Mouse (Mus musculus): Measurements from ENCODE around the gene Vps37d. TPM values are rescaled to one million over a fixed set of nuclear protein-coding genes. Genes with fewer than 3 reads are reported as not detected.
A peak's percentile ranks its signal among the peaks of the same experiment; 100 is the strongest.

Vps37d gene
- polyA plus RNA-seq, 1 experiment from 2014 or later, result 17.8 TPM

GRCm38 (mm10) chr5:135044575-135044974 lies 33.5 kb downstream of the Vps37d start:
- Histone ChIP-seq H3K4me3 (no peak overlapping the region), H3K27ac (no peak overlapping the region), H3K4me1 (peaks cover 11% of the 10 kb centered on the region), H3K9ac (no peak overlapping the region), H3K27me3 (no peaks in the 10 kb centered on the region), H3K36me3 (peaks cover 65% of the 10 kb centered on the region), H3K4me2 (no peak overlapping the region), H3K9me3 (no peaks in the 10 kb centered on the region)
- 94% methylated on average over 3 of the region's 3 CpGs for WGBS
- no peak for ATAC-seq (ENCODE audit: insufficient number of reproducible peaks, insufficient read depth, low FRiP score, low TSS enrichment, low read depth)

GRCm38 (mm10) chr5:135042105-135042788 lies 35.8 kb downstream of the Vps37d start:
- no peak for ATAC-seq (ENCODE audit: insufficient number of reproducible peaks, insufficient read depth, low FRiP score, low TSS enrichment, low read depth)

GRCm38 (mm10) chr5:135040777-135041176 lies 37.3 kb downstream of the Vps37d start:
- Histone ChIP-seq H3K9ac (no peak overlapping the region), H3K27ac (no peak overlapping the region), H3K4me1 (peaks cover 12% of the 10 kb centered on the region), H3K36me3 (peaks cover 67% of the 10 kb centered on the region), H3K9me3 (no peaks in the 10 kb centered on the region), H3K4me3 (no peak overlapping the region), H3K27me3 (no peaks in the 10 kb centered on the region), H3K4me2 (no peak overlapping the region)
- WGBS, result 76% methylated on average over 11 of the region's 11 CpGs
- no peak for ATAC-seq (ENCODE audit: insufficient number of reproducible peaks, insufficient read depth, low FRiP score, low TSS enrichment, low read depth)

More at GRCm38 (mm10) chr5:135042105-135042788, 35.8 kb downstream of the Vps37d start:
- 34% methylated on average over 20 of the region's 21 CpGs for WGBS
- Histone ChIP-seq H3K4me1 (peaks cover 12% of the 10 kb centered on the region), H3K9me3 (no peaks in the 10 kb centered on the region), H3K27ac (no peak overlapping the region), H3K4me2 (no peak overlapping the region), H3K9ac (0 out of 2 replicates have a peak overlapping the region, but pooled peaks have one; percentile 4), H3K4me3 (no peak overlapping the region), H3K27me3 (no peaks in the 10 kb centered on the region), H3K36me3 (peaks cover 65% of the 10 kb centered on the region)

- Histone ChIP-seq H3K4me2 (no peak overlapping the region), H3K36me3 (peaks cover 60% of the 10 kb centered on the region), H3K4me3 (no peak overlapping the region), H3K27me3 (no peaks in the 10 kb centered on the region), H3K9me3 (no peaks in the 10 kb centered on the region), H3K9ac (no peak overlapping the region), H3K4me1 (peaks cover 12% of the 10 kb centered on the region), H3K27ac (no peak overlapping the region)
- ATAC-seq (ENCODE audit: insufficient number of reproducible peaks, insufficient read depth, low FRiP score, low TSS enrichment, low read depth), result no peak
- WGBS, result 43% methylated on average over 6 of the region's 6 CpGs
Measured at GRCm38 (mm10) chr5:135040059-135040458, 38.0 kb downstream of the Vps37d start.

- Histone ChIP-seq H3K9ac (no peak overlapping the region), H3K4me3 (no peak overlapping the region), H3K9me3 (no peaks in the 10 kb centered on the region), H3K27ac (no peak overlapping the region), H3K4me2 (no peak overlapping the region), H3K4me1 (peaks cover 12% of the 10 kb centered on the region), H3K36me3 (peaks cover 55% of the 10 kb centered on the region), H3K27me3 (no peaks in the 10 kb centered on the region)
- no peak for ATAC-seq (ENCODE audit: insufficient number of reproducible peaks, insufficient read depth, low FRiP score, low TSS enrichment, low read depth)
- 76% methylated on average over 9 of the region's 9 CpGs for WGBS
Measured at GRCm38 (mm10) chr5:135039541-135039940, 38.5 kb downstream of the Vps37d start.

GRCm38 (mm10) chr5:135037946-135038345 lies 40.1 kb downstream of the Vps37d start:
- no peaks in the 10 kb centered on the region for H3K9me3 ChIP-seq
- H3K36me3 ChIP-seq, result peaks cover 52% of the 10 kb centered on the region
- H3K4me2 ChIP-seq, result no peak overlapping the region
- H3K4me3 ChIP-seq, result no peak overlapping the region
- no peak overlapping the region for H3K27ac ChIP-seq
- peaks cover 12% of the 10 kb centered on the region for H3K4me1 ChIP-seq
- no peaks in the 10 kb centered on the region for H3K27me3 ChIP-seq
- H3K9ac ChIP-seq, result no peak overlapping the region
- ATAC-seq (ENCODE audit: insufficient number of reproducible peaks, insufficient read depth, low FRiP score, low TSS enrichment, low read depth), result no peak
- WGBS, result 93% methylated on average over 3 of the region's 3 CpGs

- H3K9ac ChIP-seq, result no peak overlapping the region
- no peaks in the 10 kb centered on the region for H3K27me3 ChIP-seq
- no peak overlapping the region for H3K4me3 ChIP-seq
- ATAC-seq (ENCODE audit: insufficient number of reproducible peaks, insufficient read depth, low FRiP score, low TSS enrichment, low read depth), result no peak
- H3K27ac ChIP-seq, result no peak overlapping the region
- H3K4me1 ChIP-seq, result peaks cover 12% of the 10 kb centered on the region
- 67% methylated on average over 18 of the region's 18 CpGs for WGBS
- H3K36me3 ChIP-seq, result peaks cover 37% of the 10 kb centered on the region
- H3K9me3 ChIP-seq, result no peaks in the 10 kb centered on the region
- H3K4me2 ChIP-seq, result no peak overlapping the region
Measured at GRCm38 (mm10) chr5:135035608-135036359, 42.3 kb downstream of the Vps37d start.

GRCm38 (mm10) chr5:135034593-135034992 lies 43.5 kb downstream of the Vps37d start:
- no peak overlapping the region for H3K4me3 ChIP-seq
- H3K27me3 ChIP-seq, result no peaks in the 10 kb centered on the region
- H3K9me3 ChIP-seq, result no peaks in the 10 kb centered on the region
- H3K9ac ChIP-seq, result no peak overlapping the region
- no peak overlapping the region for H3K4me2 ChIP-seq
- peaks cover 27% of the 10 kb centered on the region for H3K36me3 ChIP-seq
- 97% methylated on average over 2 of the region's 2 CpGs for WGBS
- H3K4me1 ChIP-seq, result peaks cover under 1% of the 10 kb centered on the region; the same call in 1 of the 2 replicates
- no peak for ATAC-seq (ENCODE audit: insufficient number of reproducible peaks, insufficient read depth, low FRiP score, low TSS enrichment, low read depth)
- no peak overlapping the region for H3K27ac ChIP-seq

- ATAC-seq (ENCODE audit: insufficient number of reproducible peaks, insufficient read depth, low FRiP score, low TSS enrichment, low read depth), result no peak
- Histone ChIP-seq H3K4me3 (no peak overlapping the region), H3K36me3 (peaks cover 10% of the 10 kb centered on the region), H3K27me3 (no peaks in the 10 kb centered on the region), H3K4me2 (no peak overlapping the region), H3K4me1 (peaks cover 13% of the 10 kb centered on the region), H3K9ac (no peak overlapping the region), H3K9me3 (no peaks in the 10 kb centered on the region), H3K27ac (no peak overlapping the region)
- 90% methylated on average over 5 of the region's 5 CpGs for WGBS
Measured at GRCm38 (mm10) chr5:135032581-135032980, 45.5 kb downstream of the Vps37d start.

- H3K27ac ChIP-seq, result no peak overlapping the region; the same call in 1 of the 2 replicates
Measured at GRCm38 (mm10) chr5:135029007-135029854, 48.8 kb downstream of the Vps37d start.

GRCm38 (mm10) chr5:135025899-135026298 lies 52.2 kb downstream of the Vps37d start:
- H3K27ac ChIP-seq, result no peak overlapping the region; the same call in none of the 2 replicates
- H3K4me3 ChIP-seq, result peak overlapping the region; percentile 15; the same call in 1 of the 2 replicates
- no peak for ATAC-seq (ENCODE audit: insufficient number of reproducible peaks, insufficient read depth, low FRiP score, low TSS enrichment, low read depth)
- 6% methylated on average over 7 of the region's 7 CpGs for WGBS
- H3K9me3 ChIP-seq, result no peaks in the 10 kb centered on the region
- peaks cover 45% of the 10 kb centered on the region for H3K4me1 ChIP-seq
- no peaks in the 10 kb centered on the region for H3K36me3 ChIP-seq
- H3K4me2 ChIP-seq, result peak overlapping the region; percentile 96
- H3K9ac ChIP-seq, result peak overlapping the region; percentile 55
- no peaks in the 10 kb centered on the region for H3K27me3 ChIP-seq

More at GRCm38 (mm10) chr5:135029007-135029854, 48.8 kb downstream of the Vps37d start:
- Histone ChIP-seq H3K4me3 (no peak overlapping the region), H3K4me1 (peaks cover 35% of the 10 kb centered on the region), H3K4me2 (peak overlapping the region; percentile 18; the same call in 1 of the 2 replicates), H3K36me3 (peaks cover 3% of the 10 kb centered on the region; the same call in 1 of the 2 replicates), H3K9me3 (no peaks in the 10 kb centered on the region), H3K27me3 (no peaks in the 10 kb centered on the region), H3K9ac (no peak overlapping the region)
- ATAC-seq (ENCODE audit: insufficient number of reproducible peaks, insufficient read depth, low FRiP score, low TSS enrichment, low read depth), result no peak
- WGBS, result 52% methylated on average over 18 of the region's 18 CpGs
